Mouse (Mus musculus): ENCODE measurements at regions not wholly inside any gene's neighbourhood (a gene's known extent, or its start where the extent isn't known, plus 50 kb on each side); places are given as distances from the start of the nearest gene placed in this dataset.

- ATAC-seq (replicated peaks in 1 of 2; ENCODE audit: insufficient read depth in 1 of 2, low FRiP score in 2 of 2, low TSS enrichment in 1 of 2, low read depth in 1 of 2, poor library complexity in 2 of 2, severe bottlenecking in 2 of 2): no peak
Observed at GRCm38 (mm10) chr1:187531349-187531922, 77.2 kb upstream of the Esrrg start.

DNA sequence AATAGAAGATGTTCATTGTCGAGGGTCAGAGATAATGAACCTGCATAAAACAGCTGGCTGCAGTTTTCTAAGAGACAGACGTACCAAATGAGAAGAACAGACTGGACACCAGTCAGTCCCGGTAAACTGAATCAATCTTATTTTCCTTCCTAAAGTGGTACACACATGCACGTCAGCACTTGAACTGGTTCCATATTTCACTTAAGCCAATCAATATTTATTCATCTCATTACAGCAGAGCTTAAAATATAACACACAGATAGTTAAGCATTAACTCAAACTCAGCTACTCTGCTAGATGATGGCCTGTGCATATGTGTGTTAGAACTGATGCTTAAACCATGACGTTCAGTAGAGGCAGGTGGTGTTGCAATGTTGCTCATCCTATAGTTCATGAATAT is 72.3 kb upstream of the Esrrg start:
- no peak for ATAC-seq (replicated peaks in 1 of 2; ENCODE audit: insufficient read depth in 1 of 2, low FRiP score in 2 of 2, low TSS enrichment in 1 of 2, low read depth in 1 of 2, poor library complexity in 2 of 2, severe bottlenecking in 2 of 2)

DNA sequence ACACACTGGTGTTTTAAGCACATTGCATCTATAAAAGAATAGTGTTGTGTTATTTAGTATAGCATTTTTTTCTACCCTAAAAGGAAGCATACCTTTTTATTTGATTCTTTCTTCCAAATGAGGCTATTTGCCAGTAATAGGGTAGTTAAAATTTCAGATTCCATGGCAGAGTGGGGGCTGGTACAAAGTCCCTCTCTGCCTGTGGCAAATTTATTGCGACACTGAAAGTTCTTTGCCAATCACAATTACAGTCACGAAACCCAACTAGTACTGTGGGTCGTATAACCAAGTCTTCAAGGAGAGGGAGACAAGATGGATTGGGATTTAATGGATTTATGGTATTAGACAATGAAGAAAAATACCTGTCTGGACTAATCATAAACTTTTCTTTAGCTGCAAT is 51.9 kb upstream of the Esrrg start:
- ATAC-seq (replicated peaks in 1 of 2; ENCODE audit: insufficient read depth in 1 of 2, low FRiP score in 2 of 2, low TSS enrichment in 1 of 2, low read depth in 1 of 2, poor library complexity in 2 of 2, severe bottlenecking in 2 of 2): no peak
